Mouse (Mus musculus): Measurements from ENCODE around the gene Racgap1. TPM values are rescaled to one million over a fixed set of nuclear protein-coding genes. Genes with fewer than 3 reads are reported as not detected.
A peak's percentile ranks its signal among the peaks of the same experiment; 100 is the strongest.

Racgap1 gene
- total and polyA plus RNA-seq, 2 experiments from 2014 or later, result 27.2 to 32.9 TPM

- no peak for TF ChIP-seq CTCF (IDR thresholded peaks at IDR 0.05)
- peaks cover 4% of the 10 kb centered on the region; the same call in 1 of the 2 replicates for H3K27me3 ChIP-seq (ENCODE audit: insufficient read depth, low read length)
- no peak overlapping the region for H3K9ac ChIP-seq (replicated peaks; ENCODE audit: low read length, poor library complexity, severe bottlenecking)
- H3K9me3 ChIP-seq (ENCODE audit: low read length), result no peaks in the 10 kb centered on the region
- WGBS, result 88% methylated on average over 7 of the region's 7 CpGs
- 0 out of 2 replicates have a peak, but pooled peaks cover 5% of the 10 kb centered on the region for H3K4me1 ChIP-seq (ENCODE audit: insufficient read depth, low read length)
- DNase-seq (ENCODE audit: low spot score) (no peak), ATAC-seq (ENCODE audit: low FRiP score) (no peak)
- no peak overlapping the region for H3K4me2 ChIP-seq (ENCODE audit: low read depth, low read length, poor library complexity, severe bottlenecking)
- no peaks in the 10 kb centered on the region for H3K36me3 ChIP-seq (ENCODE audit: insufficient read depth, low read length)
- H3K4me3 ChIP-seq (ENCODE audit: low read depth, low read length), result no peak overlapping the region
- H3K27ac ChIP-seq (ENCODE audit: low read depth, low read length), result no peak overlapping the region
Measured at GRCm38 (mm10) chr15:99603216-99603615, 48.2 kb downstream of the Racgap1 start.

GRCm38 (mm10) chr15:99602206-99602820, 49.1 kb downstream of the Racgap1 start:
- H3K4me3 ChIP-seq (ENCODE audit: low read depth, low read length), result no peak overlapping the region
- 0 out of 2 replicates have a peak, but pooled peaks cover 5% of the 10 kb centered on the region for H3K4me1 ChIP-seq (ENCODE audit: insufficient read depth, low read length)
- 64% methylated on average over 17 of the region's 17 CpGs for WGBS
- no peak overlapping the region for H3K27ac ChIP-seq (ENCODE audit: low read depth, low read length)
- H3K9me3 ChIP-seq (ENCODE audit: low read length), result no peaks in the 10 kb centered on the region
- TF ChIP-seq CTCF (IDR thresholded peaks at IDR 0.05), result no peak
- no peak for DNase-seq (ENCODE audit: low spot score)
- peaks cover 4% of the 10 kb centered on the region; the same call in 1 of the 2 replicates for H3K27me3 ChIP-seq (ENCODE audit: insufficient read depth, low read length)
- H3K9ac ChIP-seq (replicated peaks; ENCODE audit: low read length, poor library complexity, severe bottlenecking), result no peak overlapping the region
- H3K4me2 ChIP-seq (ENCODE audit: low read depth, low read length, poor library complexity, severe bottlenecking), result no peak overlapping the region
- H3K36me3 ChIP-seq (ENCODE audit: insufficient read depth, low read length), result no peaks in the 10 kb centered on the region
- ATAC-seq (ENCODE audit: low FRiP score), result no peak

- no peak overlapping the region for H3K9ac ChIP-seq (replicated peaks; ENCODE audit: low read length, poor library complexity, severe bottlenecking)
- no peak overlapping the region for H3K4me2 ChIP-seq (ENCODE audit: low read depth, low read length, poor library complexity, severe bottlenecking)
- H3K4me1 ChIP-seq (ENCODE audit: insufficient read depth, low read length), result 0 out of 2 replicates have a peak, but pooled peaks cover 5% of the 10 kb centered on the region
- no peaks in the 10 kb centered on the region for H3K9me3 ChIP-seq (ENCODE audit: low read length)
- WGBS, result 15% methylated on average over 4 of the region's 5 CpGs
- ATAC-seq (ENCODE audit: low FRiP score), result no peak
- peaks cover 4% of the 10 kb centered on the region; the same call in 1 of the 2 replicates for H3K27me3 ChIP-seq (ENCODE audit: insufficient read depth, low read length)
- no peak overlapping the region for H3K4me3 ChIP-seq (ENCODE audit: low read depth, low read length)
- DNase-seq (ENCODE audit: low spot score), result no peak
- no peak overlapping the region for H3K27ac ChIP-seq (ENCODE audit: low read depth, low read length)
- TF ChIP-seq CTCF (IDR thresholded peaks at IDR 0.05), result no peak
- no peaks in the 10 kb centered on the region for H3K36me3 ChIP-seq (ENCODE audit: insufficient read depth, low read length)
Measured at GRCm38 (mm10) chr15:99601823-99602120, 49.7 kb downstream of the Racgap1 start.

DNA sequence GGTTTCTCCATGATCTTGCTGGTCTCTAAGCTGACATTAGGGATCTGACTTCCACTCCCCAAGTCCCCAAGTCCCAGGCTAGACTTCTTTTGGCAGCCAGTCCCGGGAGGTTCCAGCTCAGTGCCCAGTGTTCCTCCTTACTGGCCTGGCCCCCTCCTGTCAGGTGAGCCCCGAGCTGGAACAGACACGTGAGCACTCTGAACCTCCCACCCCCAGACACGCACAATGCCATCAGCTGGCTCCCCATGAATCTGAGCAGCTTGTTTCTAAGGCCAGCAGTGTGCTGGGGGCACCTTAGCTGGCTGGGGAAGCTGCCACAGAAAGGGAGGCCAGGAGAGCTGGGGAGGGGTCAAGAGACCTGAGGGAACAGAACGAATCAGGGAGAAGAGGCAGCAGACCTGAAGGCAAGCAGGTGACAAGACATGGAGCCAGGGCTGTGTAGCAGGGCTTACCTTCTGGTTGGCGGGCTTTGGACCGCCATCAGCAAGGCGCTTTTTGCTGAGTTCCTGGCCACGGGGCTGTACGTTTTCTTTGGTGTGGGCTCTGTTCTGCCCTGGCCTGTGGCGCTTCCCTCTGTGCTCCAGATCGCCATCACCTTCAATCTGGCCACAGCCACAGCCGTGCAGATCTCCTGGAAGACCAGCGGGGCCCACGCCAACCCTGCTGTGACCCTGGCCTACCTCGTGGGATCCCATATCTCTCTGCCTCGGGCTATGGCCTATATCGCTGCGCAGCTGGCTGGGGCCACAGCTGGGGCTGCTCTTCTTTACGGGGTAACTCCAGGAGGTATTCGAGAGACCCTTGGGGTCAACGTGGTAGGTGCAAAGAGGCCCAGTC, 50.3 kb downstream of the Racgap1 start, which contains the start of gene Aqp6:
Aqp6 (plus strand) TSS at position 415 of the 837 bp plus-strand sequence.
- WGBS, result 56% methylated on average over 22 of the region's 22 CpGs
- H3K4me2 ChIP-seq (ENCODE audit: low read depth, low read length, poor library complexity, severe bottlenecking), result no peak within 1 kb of the TSS
- peaks cover 4% of the 10 kb centered on the region; the same call in 1 of the 2 replicates for H3K27me3 ChIP-seq (ENCODE audit: insufficient read depth, low read length)
- H3K4me1 ChIP-seq (ENCODE audit: insufficient read depth, low read length), result 0 out of 2 replicates have a peak, but pooled peaks cover 5% of the 10 kb centered on the region
- no peak within 1 kb of the TSS for H3K4me3 ChIP-seq (ENCODE audit: low read depth, low read length)
- no peak for TF ChIP-seq CTCF (IDR thresholded peaks at IDR 0.05)
- H3K36me3 ChIP-seq (ENCODE audit: insufficient read depth, low read length), result no peaks in the 10 kb centered on the region
- no peaks in the 10 kb centered on the region for H3K9me3 ChIP-seq (ENCODE audit: low read length)
- no peak for ATAC-seq (ENCODE audit: low FRiP score)
- no peak within 1 kb of the TSS for H3K9ac ChIP-seq (replicated peaks; ENCODE audit: low read length, poor library complexity, severe bottlenecking)
- no peak within 1 kb of the TSS for H3K27ac ChIP-seq (ENCODE audit: low read depth, low read length)
- DNase-seq (ENCODE audit: low spot score), result no peak

- Histone ChIP-seq H3K36me3 (ENCODE audit: insufficient read depth, low read length) (no peaks in the 10 kb centered on the region), H3K4me1 (ENCODE audit: insufficient read depth, low read length) (0 out of 2 replicates have a peak, but pooled peaks cover 5% of the 10 kb centered on the region), H3K27me3 (ENCODE audit: insufficient read depth, low read length) (peaks cover 4% of the 10 kb centered on the region), H3K4me3 (ENCODE audit: low read depth, low read length) (no peak overlapping the region), H3K9ac (replicated peaks; ENCODE audit: low read length, poor library complexity, severe bottlenecking) (no peak overlapping the region), H3K4me2 (ENCODE audit: low read depth, low read length, poor library complexity, severe bottlenecking) (no peak overlapping the region), H3K9me3 (ENCODE audit: low read length) (no peaks in the 10 kb centered on the region), H3K27ac (ENCODE audit: low read depth, low read length) (no peak overlapping the region)
- ATAC-seq (ENCODE audit: low FRiP score) (peak; percentile 42; the same call in 1 of the 2 replicates), DNase-seq (ENCODE audit: low spot score) (peak; percentile 61)
- no peak for TF ChIP-seq CTCF (IDR thresholded peaks at IDR 0.05)
- WGBS, result 38% methylated on average over 17 of the region's 17 CpGs
Measured at GRCm38 (mm10) chr15:99599245-99600070, 52.0 kb downstream of the Racgap1 start.
